Mouse (Mus musculus) adrenal gland, adult 2 months (tissue): ENCODE measurements around the gene 1700067P10Rik. TPM values are rescaled to one million over a fixed set of nuclear protein-coding genes. Genes with fewer than 3 reads are reported as not detected.
A peak's percentile ranks its signal among the peaks of the same experiment; 100 is the strongest.

Experiments used
- DNase-seq: peaks from one replicate; pipeline ENCODE4 v3.0.0; 2021
- long read RNA-seq: library from polyadenylated mRNA; stranded (forward); transcript quantifications from one replicate; pipeline ENCODE4 v2.0.0, GENCODE M21; 2021
- polyA plus RNA-seq: library from polyadenylated mRNA; depleted of rRNA; stranded (reverse); fragments of >200 nt; gene quantifications from 2 replicates; pipeline ENCODE4 v1.2.3, GENCODE M21; 2012; rRNA removed
- total RNA-seq, 2 experiments: library from RNA; stranded (reverse); gene quantifications; 2 replicates each; pipeline ENCODE4 v1.2.3; 2021

The 1700067P10Rik gene
- total RNA-seq (not detected), polyA plus RNA-seq (not detected in 2 replicates)
- long read RNA-seq: 0 reads

- no peak for DNase-seq
Observed at GRCm38 (mm10) chr17:48089019-48089418, at the start of gene 1700067P10Rik. Gene 1700067P10Rik (plus strand): TSS chr17:48089319.

- DNase-seq: peak; percentile 76
Observed at GRCm38 (mm10) chr17:48041351-48042287, 47.5 kb upstream of the 1700067P10Rik start.

GRCm38 (mm10) chr17:48043154-48043880, 45.8 kb upstream of the 1700067P10Rik start:
- DNase-seq: no peak

GRCm38 (mm10) chr17:48045631-48046030, 43.5 kb upstream of the 1700067P10Rik start:
- peak; percentile 69 for DNase-seq

- DNase-seq: no peak
Observed at GRCm38 (mm10) chr17:48051638-48052337, 37.3 kb upstream of the 1700067P10Rik start.

GRCm38 (mm10) chr17:48052338-48053067, 36.6 kb upstream of the 1700067P10Rik start:
- no peak for DNase-seq

GRCm38 (mm10) chr17:48053646-48054045, 35.5 kb upstream of the 1700067P10Rik start:
- DNase-seq: no peak

GRCm38 (mm10) chr17:48055076-48055816, 33.9 kb upstream of the 1700067P10Rik start:
- DNase-seq: no peak

- DNase-seq: no peak
Observed at GRCm38 (mm10) chr17:48057382-48057781, 31.7 kb upstream of the 1700067P10Rik start.

- no peak for DNase-seq
Observed at GRCm38 (mm10) chr17:48064196-48064843, 24.8 kb upstream of the 1700067P10Rik start.

GRCm38 (mm10) chr17:48065081-48065501, 24.0 kb upstream of the 1700067P10Rik start:
- DNase-seq: no peak

GRCm38 (mm10) chr17:48067083-48067614, 22.0 kb upstream of the 1700067P10Rik start:
- DNase-seq: no peak

- no peak for DNase-seq
Observed at GRCm38 (mm10) chr17:48067729-48068128, 21.4 kb upstream of the 1700067P10Rik start.

GRCm38 (mm10) chr17:48080626-48081025, 8.5 kb upstream of the 1700067P10Rik start:
- DNase-seq: no peak

- DNase-seq: no peak
Observed at GRCm38 (mm10) chr17:48089446-48089845, 327 bp downstream of the 1700067P10Rik start.

- DNase-seq: no peak
Observed at GRCm38 (mm10) chr17:48090305-48090704, 1.2 kb downstream of the 1700067P10Rik start.

GRCm38 (mm10) chr17:48093286-48093817, 4.2 kb downstream of the 1700067P10Rik start:
- DNase-seq: no peak

GRCm38 (mm10) chr17:48094820-48095680, 5.9 kb downstream of the 1700067P10Rik start:
- DNase-seq: no peak

- DNase-seq: no peak
Observed at GRCm38 (mm10) chr17:48095718-48096121, 6.6 kb downstream of the 1700067P10Rik start.
